Mouse (Mus musculus): ENCODE data around the gene Trim8.

GRCm38 (mm10) chr19:46514387-46514786 is 12.9 kb downstream of the Trim8 start:
- no peak for TF ChIP-seq POLR2A (IDR thresholded peaks at IDR 0.05; ENCODE audit: insufficient read depth, low read depth, low read length)
- no peak for TF ChIP-seq CTCF (IDR thresholded peaks at IDR 0.05; ENCODE audit: insufficient read depth, low read depth, low read length)
